Mouse (Mus musculus): ENCODE data around the gene Psma6.

GRCm38 (mm10) chr12:55456136-55456535 lies 72.1 kb downstream of the Psma6 start:
- TF ChIP-seq CTCF (IDR thresholded peaks at IDR 0.05; ENCODE audit: borderline replicate concordance, insufficient read depth, low read depth, low read length) = no peak
- no peak for TF ChIP-seq POLR2A (IDR thresholded peaks at IDR 0.05; ENCODE audit: borderline replicate concordance, insufficient read depth, low read length)
